Mouse (Mus musculus) neural tube, embryonic 14.5 days (tissue): ENCODE measurements at regions not wholly inside any gene's neighbourhood (a gene's known extent, or its start where the extent isn't known, plus 50 kb on each side); places are given as distances from the start of the nearest gene placed in this dataset.
A peak's percentile ranks its signal among the peaks of the same experiment; 100 is the strongest.

Experiments used
- ATAC-seq: fragments of 200-750 bp; cut with Nextera tagmentation; 2 replicates; pipeline ENCODE4 v1.8.0; 2017; ENCODE audit warnings: low read depth, mild to moderate bottlenecking, moderate TSS enrichment, moderate library complexity
- H3K27ac ChIP-seq: fragments of 300-500 bp; sonication (generic); 2 replicates; pipeline ENCODE4 v1.5.1; 2014; ENCODE audit warnings: low read depth, mild to moderate bottlenecking, control low read depth, low read length, moderate library complexity, mixed read lengths
- H3K27me3 ChIP-seq: fragments of 300-500 bp; sonication (generic); 2 replicates; pipeline ENCODE4 v1.6.1; 2014; ENCODE audit warnings: low read length; ENCODE audit not compliant: control insufficient read depth, insufficient read depth
- H3K36me3 ChIP-seq: fragments of 300-500 bp; sonication (generic); 2 replicates; pipeline ENCODE4 v1.6.1; 2014; ENCODE audit warnings: low read length, mixed read lengths; ENCODE audit not compliant: control insufficient read depth, insufficient read depth
- H3K4me1 ChIP-seq: fragments of 300-500 bp; sonication (generic); 2 replicates; pipeline ENCODE4 v1.6.1; 2014; ENCODE audit warnings: low read length; ENCODE audit not compliant: control insufficient read depth, insufficient read depth
- H3K4me2 ChIP-seq: fragments of 300-500 bp; sonication (generic); 2 replicates; pipeline ENCODE4 v1.6.1; 2014; ENCODE audit warnings: mild to moderate bottlenecking, low read depth, low read length, control low read depth
- H3K4me3 ChIP-seq: fragments of 300-500 bp; sonication (generic); 2 replicates; pipeline ENCODE4 v1.5.1; 2014; ENCODE audit warnings: low read depth, low read length, control low read depth, mixed read lengths
- H3K9ac ChIP-seq: fragments of 300-500 bp; sonication (generic); replicated peaks from 2 replicates; pipeline ENCODE4 v1.6.1; 2014; ENCODE audit warnings: low read depth, mild to moderate bottlenecking, control low read depth, low read length, mixed read lengths
- H3K9me3 ChIP-seq: fragments of 300-500 bp; sonication (generic); 2 replicates; pipeline ENCODE4 v1.6.1; 2016; ENCODE audit warnings: low read length; ENCODE audit not compliant: control insufficient read depth
- WGBS: fragments of 180-500 bp; shearing (Covaris S2); extraction: QIAGEN DNeasy Blood & Tissue Kit; methylation state at CpG from one replicate; pipeline ENCODE4 v1.1.7; 2014; 5-methylcytosine and 5-hydroxymethylcytosine counted together

DNA sequence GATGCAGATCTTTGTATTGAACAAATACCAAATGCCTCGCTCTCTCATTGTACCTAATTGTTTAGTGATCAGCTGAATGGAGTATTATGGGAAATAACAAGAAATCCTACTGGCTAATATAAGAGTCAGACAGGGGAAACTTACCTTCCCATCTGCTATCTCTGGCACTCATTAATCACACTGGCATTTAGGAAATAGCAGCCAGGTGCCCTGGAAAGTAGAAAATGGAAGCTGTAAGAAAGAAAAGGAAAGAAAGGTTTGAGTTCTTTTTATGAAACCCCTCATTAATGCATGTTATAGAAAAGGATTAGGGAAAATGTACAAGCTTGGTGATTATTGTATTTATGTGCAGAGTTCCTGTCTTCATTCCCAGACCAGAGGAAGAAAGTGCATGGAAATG, 126.5 kb upstream of the Gap43 start:
- Histone ChIP-seq H3K4me1 (no peaks in the 10 kb centered on the region), H3K4me2 (no peak overlapping the region), H3K27ac (no peak overlapping the region), H3K4me3 (no peak overlapping the region), H3K27me3 (no peaks in the 10 kb centered on the region), H3K9me3 (no peaks in the 10 kb centered on the region), H3K36me3 (no peaks in the 10 kb centered on the region), H3K9ac (no peak overlapping the region)
- 67% methylated on average over 1 of the region's 1 CpGs for WGBS
- no peak for ATAC-seq

DNA sequence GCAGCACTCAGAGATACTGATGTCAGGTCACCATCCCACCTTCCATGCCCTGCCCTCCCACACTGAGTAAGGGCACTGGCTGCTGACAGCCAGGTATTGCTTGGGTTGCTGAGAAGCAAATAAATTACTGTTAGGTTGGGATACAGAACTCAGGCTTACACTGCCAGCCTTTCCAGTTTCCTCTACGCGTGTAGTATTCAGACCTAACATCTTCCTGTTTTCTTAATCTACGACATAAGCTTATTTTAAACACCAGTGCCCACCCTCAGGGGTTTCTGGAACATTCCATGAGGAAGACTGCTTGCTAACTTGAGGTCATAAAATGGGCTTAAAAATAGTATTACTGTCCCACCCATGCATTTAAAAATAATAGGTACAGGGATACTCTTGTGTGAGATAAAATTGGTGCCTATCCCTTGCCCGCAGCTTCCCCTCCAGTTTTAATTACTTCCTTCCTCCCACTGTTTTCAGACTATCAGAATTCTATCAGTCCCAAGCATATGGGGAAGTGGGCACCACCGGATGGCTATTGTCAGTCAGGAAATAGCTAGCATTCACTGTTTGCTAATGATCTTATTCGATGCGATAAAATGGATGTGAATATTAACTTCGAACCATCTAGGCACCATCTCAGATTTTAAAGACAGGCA, 116.0 kb upstream of the Gap43 start:
- Histone ChIP-seq H3K27me3 (no peaks in the 10 kb centered on the region), H3K9ac (no peak overlapping the region), H3K36me3 (no peaks in the 10 kb centered on the region), H3K4me2 (no peak overlapping the region), H3K27ac (no peak overlapping the region), H3K4me3 (no peak overlapping the region), H3K9me3 (no peaks in the 10 kb centered on the region), H3K4me1 (no peaks in the 10 kb centered on the region)
- ATAC-seq, result no peak
- WGBS, result 82% methylated on average over 8 of the region's 8 CpGs

DNA sequence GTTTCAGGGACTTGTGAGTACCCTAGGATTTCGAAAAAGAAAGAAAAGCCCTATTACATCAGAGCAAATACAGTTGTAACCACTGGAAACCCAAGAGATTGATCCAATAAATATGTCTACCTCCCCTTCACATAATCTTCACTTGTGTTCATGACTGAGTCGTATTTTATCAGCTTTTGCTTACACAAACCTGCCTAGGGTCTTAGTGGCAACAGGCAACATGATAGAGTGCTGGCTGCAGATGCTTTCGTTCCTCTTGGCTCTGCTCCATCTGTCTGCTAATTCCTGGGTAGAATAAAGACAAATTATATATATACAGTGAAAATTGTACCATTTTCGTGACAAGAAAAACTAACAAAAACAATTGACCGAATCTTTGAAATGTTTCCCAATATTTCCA, 112.9 kb upstream of the Gap43 start:
- Histone ChIP-seq H3K9ac (no peak overlapping the region), H3K4me3 (no peak overlapping the region), H3K36me3 (no peaks in the 10 kb centered on the region), H3K27me3 (no peaks in the 10 kb centered on the region), H3K9me3 (no peaks in the 10 kb centered on the region), H3K27ac (no peak overlapping the region), H3K4me2 (no peak overlapping the region), H3K4me1 (no peaks in the 10 kb centered on the region)
- WGBS, result 65% methylated on average over 5 of the region's 5 CpGs
- no peak for ATAC-seq

DNA sequence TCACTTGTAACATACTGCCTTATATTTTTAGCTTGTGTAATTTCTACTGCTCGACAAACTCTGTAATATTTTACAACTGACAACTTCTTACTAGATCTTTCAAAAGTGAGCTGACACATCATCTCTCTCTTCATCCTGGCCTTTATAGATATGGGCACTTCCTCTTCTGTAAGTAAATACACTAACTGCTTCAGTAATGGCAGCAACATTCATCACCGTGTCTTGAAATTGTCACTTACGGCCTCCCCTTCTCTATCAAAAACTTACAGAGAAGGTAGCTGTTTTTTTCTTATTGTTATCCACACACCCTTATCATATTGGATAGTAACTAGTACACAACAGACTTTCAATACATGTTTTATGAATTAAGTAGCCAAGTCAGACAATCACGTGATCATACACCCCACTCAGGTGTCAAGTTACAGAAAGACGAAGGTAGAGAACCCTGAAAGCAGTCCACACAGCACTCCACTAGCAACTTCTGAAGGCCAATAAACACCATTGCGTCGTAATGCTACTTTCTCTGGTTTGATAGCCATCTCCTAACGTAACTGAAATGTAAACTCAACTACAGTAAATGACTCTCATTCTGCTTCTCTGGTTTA, 109.5 kb upstream of the Gap43 start:
- ATAC-seq, result no peak
- Histone ChIP-seq H3K9me3 (no peaks in the 10 kb centered on the region), H3K4me1 (peaks cover 4% of the 10 kb centered on the region; the same call in 1 of the 2 replicates), H3K4me2 (no peak overlapping the region), H3K27me3 (no peaks in the 10 kb centered on the region), H3K36me3 (no peaks in the 10 kb centered on the region), H3K4me3 (no peak overlapping the region), H3K27ac (no peak overlapping the region), H3K9ac (no peak overlapping the region)
- WGBS, result 87% methylated on average over 8 of the region's 8 CpGs

DNA sequence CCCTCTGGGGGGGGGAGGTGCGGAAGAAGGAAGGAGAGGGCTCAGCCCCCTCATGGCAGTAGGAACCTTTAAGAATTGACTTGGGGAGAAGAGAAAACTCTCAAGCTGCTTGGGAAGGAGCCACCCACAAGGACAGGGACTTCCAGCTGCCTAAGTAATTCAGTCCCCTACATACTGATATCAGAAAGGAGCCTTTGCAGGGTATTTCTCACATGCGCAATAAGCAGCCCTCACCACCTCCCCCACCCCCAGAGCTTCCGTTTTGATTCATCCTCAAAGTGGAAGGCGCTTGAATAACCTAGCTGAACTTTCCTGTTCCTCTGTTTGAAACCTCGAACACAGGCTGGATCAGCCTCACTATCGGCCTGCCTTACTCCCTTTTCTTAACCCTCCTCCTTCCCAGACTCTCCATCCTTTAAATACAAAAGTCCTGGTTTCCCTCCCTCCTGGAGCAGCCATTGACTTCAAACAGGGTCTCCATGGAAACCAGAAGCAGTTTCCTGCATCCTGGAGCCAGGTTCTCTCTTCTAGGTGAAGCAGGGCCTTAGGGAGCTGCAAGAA, 104.5 kb upstream of the Gap43 start:
- Histone ChIP-seq H3K4me1 (peaks cover 9% of the 10 kb centered on the region; the same call in 1 of the 2 replicates), H3K27ac (peak overlapping the region; percentile 83), H3K9me3 (no peaks in the 10 kb centered on the region), H3K4me2 (peak overlapping the region; percentile 55), H3K4me3 (peak overlapping the region; percentile 23), H3K36me3 (no peaks in the 10 kb centered on the region), H3K27me3 (no peaks in the 10 kb centered on the region), H3K9ac (no peak overlapping the region; the same call in 1 of the 2 replicates)
- WGBS, result 10% methylated on average over 6 of the region's 6 CpGs
- ATAC-seq, result peak; percentile 82

DNA sequence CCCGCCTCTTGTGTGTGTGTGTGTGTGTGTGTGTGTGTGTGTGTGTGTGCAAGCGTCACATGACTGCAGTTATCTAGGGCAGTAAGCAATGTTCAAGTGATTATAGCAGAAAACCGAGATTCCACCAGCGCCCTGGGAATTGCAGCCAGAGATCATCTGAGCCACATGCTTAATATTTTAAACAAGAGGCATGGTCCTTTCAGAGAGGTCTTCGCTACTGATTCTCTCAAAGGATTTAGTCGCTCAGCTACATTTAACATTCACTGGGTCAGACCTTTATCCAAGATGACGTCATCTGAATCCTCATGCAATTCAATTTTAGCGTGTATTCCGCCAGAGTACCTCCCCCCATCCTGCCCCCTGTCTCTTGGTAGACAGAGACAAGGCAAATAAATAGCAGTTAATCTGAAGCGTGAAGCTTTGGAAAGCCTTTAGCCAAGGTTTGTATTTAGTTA, 104.0 kb upstream of the Gap43 start:
- H3K4me1 ChIP-seq, result peaks cover 9% of the 10 kb centered on the region; the same call in 1 of the 2 replicates
- peak overlapping the region; percentile 83 for H3K27ac ChIP-seq
- WGBS, result 30% methylated on average over 10 of the region's 10 CpGs
- no peaks in the 10 kb centered on the region for H3K36me3 ChIP-seq
- no peaks in the 10 kb centered on the region for H3K9me3 ChIP-seq
- no peaks in the 10 kb centered on the region for H3K27me3 ChIP-seq
- no peak overlapping the region; the same call in 1 of the 2 replicates for H3K9ac ChIP-seq
- ATAC-seq, result peak; percentile 64
- peak overlapping the region; percentile 55 for H3K4me2 ChIP-seq
- peak overlapping the region; percentile 23 for H3K4me3 ChIP-seq

DNA sequence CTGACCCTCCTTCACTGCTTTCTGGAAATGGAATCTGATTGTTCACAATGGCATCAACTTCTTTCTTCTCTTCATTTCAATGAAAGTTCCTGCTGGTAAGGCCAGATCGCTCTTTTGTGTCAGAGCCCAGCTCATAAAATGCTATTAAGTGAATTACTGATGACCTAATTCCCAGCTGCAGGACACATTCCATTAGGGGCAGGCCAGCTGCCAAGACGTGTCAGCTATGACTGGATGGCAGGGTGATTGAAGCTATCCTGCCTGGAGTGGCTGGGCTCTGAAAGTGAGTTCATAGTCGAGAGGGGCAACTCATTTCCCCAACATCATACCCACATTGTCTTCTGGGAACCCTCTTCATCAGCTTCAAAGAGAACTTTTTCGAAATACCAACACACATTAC, 100.4 kb upstream of the Gap43 start:
- no peak overlapping the region for H3K27ac ChIP-seq
- H3K4me1 ChIP-seq, result peaks cover 9% of the 10 kb centered on the region; the same call in 1 of the 2 replicates
- 19% methylated on average over 4 of the region's 4 CpGs for WGBS
- no peak overlapping the region for H3K9ac ChIP-seq
- no peaks in the 10 kb centered on the region for H3K27me3 ChIP-seq
- ATAC-seq, result no peak
- no peaks in the 10 kb centered on the region for H3K9me3 ChIP-seq
- no peaks in the 10 kb centered on the region for H3K36me3 ChIP-seq
- no peak overlapping the region for H3K4me2 ChIP-seq
- no peak overlapping the region for H3K4me3 ChIP-seq

DNA sequence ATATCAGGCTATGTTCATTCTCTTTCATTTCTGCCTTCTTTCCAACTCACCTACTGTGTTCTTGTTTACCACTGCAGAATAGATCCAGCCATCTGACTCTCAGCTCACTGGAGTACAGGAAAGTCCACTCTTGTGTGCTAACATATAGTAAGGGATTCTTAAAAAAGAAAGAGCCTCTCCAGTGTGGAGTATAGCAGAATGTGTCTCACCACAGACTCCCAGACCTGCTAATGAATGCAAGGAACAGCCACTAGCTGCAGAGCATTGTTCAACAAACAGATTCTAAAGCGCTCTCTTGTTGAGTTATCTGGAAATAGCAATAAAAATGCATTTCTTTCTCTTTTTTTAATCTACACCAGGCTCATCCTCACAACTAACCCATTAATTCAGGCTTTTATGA, 91.1 kb upstream of the Gap43 start:
- no peak overlapping the region for H3K4me2 ChIP-seq
- H3K4me1 ChIP-seq, result no peaks in the 10 kb centered on the region
- H3K27ac ChIP-seq, result no peak overlapping the region
- H3K27me3 ChIP-seq, result no peaks in the 10 kb centered on the region
- 95% methylated on average over 1 of the region's 1 CpGs for WGBS
- no peak overlapping the region for H3K9ac ChIP-seq
- H3K9me3 ChIP-seq, result no peaks in the 10 kb centered on the region
- no peaks in the 10 kb centered on the region for H3K36me3 ChIP-seq
- ATAC-seq, result no peak
- H3K4me3 ChIP-seq, result no peak overlapping the region

- no peak overlapping the region for H3K4me2 ChIP-seq
- no peaks in the 10 kb centered on the region for H3K27me3 ChIP-seq
- H3K9ac ChIP-seq, result no peak overlapping the region
- H3K4me3 ChIP-seq, result no peak overlapping the region
- H3K36me3 ChIP-seq, result no peaks in the 10 kb centered on the region
- no peaks in the 10 kb centered on the region for H3K4me1 ChIP-seq
- WGBS, result 70% methylated on average over 4 of the region's 4 CpGs
- H3K27ac ChIP-seq, result no peak overlapping the region
- no peaks in the 10 kb centered on the region for H3K9me3 ChIP-seq
- ATAC-seq, result no peak
Observed at GRCm38 (mm10) chr16:42416673-42417072, 76.2 kb upstream of the Gap43 start.
